Mouse (Mus musculus) heart, embryonic 16.5 days (tissue): ENCODE results near the gene Efna1. TPM values are rescaled to one million over a fixed set of nuclear protein-coding genes. Genes with fewer than 3 reads are reported as not detected.
A peak's percentile ranks its signal among the peaks of the same experiment; 100 is the strongest.

ENCODE experiments used
- ATAC-seq: fragments of 200-750 bp; cut with Nextera tagmentation; replicated peaks from 2 replicates; pipeline ENCODE4 v1.8.0; 2017; ENCODE audit warnings: moderate number of reproducible peaks; ENCODE audit not compliant: insufficient read depth, low FRiP score; ENCODE audit errors: extremely low read depth
- H3K27ac ChIP-seq: fragments of 300-500 bp; sonication (generic); 2 replicates; pipeline ENCODE4 v1.5.1; 2014; ENCODE audit warnings: mild to moderate bottlenecking, low read length, control low read depth, moderate library complexity
- H3K27me3 ChIP-seq: fragments of 300-500 bp; sonication (generic); 2 replicates; pipeline ENCODE4 v1.6.1; 2014; ENCODE audit warnings: low read length, mixed read lengths; ENCODE audit not compliant: control insufficient read depth, insufficient read depth
- H3K36me3 ChIP-seq: fragments of 300-500 bp; sonication (generic); 2 replicates; pipeline ENCODE4 v1.6.1; 2014; ENCODE audit not compliant: control insufficient read depth, insufficient read depth
- H3K4me1 ChIP-seq: fragments of 300-500 bp; sonication (generic); 2 replicates; pipeline ENCODE4 v1.6.1; 2014; ENCODE audit warnings: low read length, mixed read lengths; ENCODE audit not compliant: control insufficient read depth, insufficient read depth
- H3K4me2 ChIP-seq: fragments of 300-500 bp; sonication (generic); 2 replicates; pipeline ENCODE4 v1.6.1; 2014; ENCODE audit warnings: low read depth, mild to moderate bottlenecking, control low read depth, low read length
- H3K4me3 ChIP-seq: fragments of 300-500 bp; sonication (generic); 2 replicates; pipeline ENCODE4 v1.5.1; 2014; ENCODE audit warnings: mild to moderate bottlenecking, control low read depth, low read length
- H3K9ac ChIP-seq: fragments of 300-500 bp; sonication (generic); 2 replicates; pipeline ENCODE4 v1.6.1; 2014; ENCODE audit warnings: low read length, control low read depth
- H3K9me3 ChIP-seq: fragments of 300-500 bp; sonication (generic); replicated peaks from 2 replicates; pipeline ENCODE4 v1.6.1; 2016; ENCODE audit warnings: low read length; ENCODE audit not compliant: control insufficient read depth
- WGBS: fragments of 180-500 bp; shearing (Covaris S2); extraction: QIAGEN DNeasy Blood & Tissue Kit; methylation state at CpG from one replicate; pipeline ENCODE4 v1.1.7; 2014; 5-methylcytosine and 5-hydroxymethylcytosine counted together
- polyA plus RNA-seq: library from polyadenylated mRNA; unstranded; fragments of >200 nt; fragmentation: Nextera tagmentation; extraction: Ambion mirVana; gene quantifications from 2 replicates; pipeline ENCODE4 v1.2.1, GENCODE M21; 2015

Gene Efna1
- polyA plus RNA-seq, 1 experiment from 2014 or later = 34.4 TPM

DNA sequence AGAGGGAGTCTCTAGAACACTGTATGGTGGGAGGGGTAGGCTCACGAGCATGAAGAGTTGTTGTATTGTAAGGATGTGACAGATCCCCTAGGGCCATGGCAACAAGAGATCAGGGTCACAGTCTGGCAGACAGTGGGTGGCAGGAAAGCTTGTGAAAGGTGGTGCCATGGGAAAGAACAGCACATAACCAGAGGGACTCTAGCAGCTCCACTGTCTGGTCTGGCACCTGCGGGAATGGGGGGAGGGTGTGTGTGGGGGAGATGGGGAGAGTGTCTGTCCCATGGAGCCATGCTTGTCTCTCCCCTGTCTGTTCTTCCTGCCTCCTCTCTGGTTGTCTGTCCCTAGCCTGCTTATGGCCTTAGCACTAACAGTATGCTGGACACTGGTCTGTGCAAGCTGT lies 4.6 kb upstream of the Efna1 start:
- H3K27ac ChIP-seq = no peak overlapping the region
- no peaks in the 10 kb centered on the region for H3K36me3 ChIP-seq
- H3K4me2 ChIP-seq = no peak overlapping the region
- WGBS = 50% methylated on average over 2 of the region's 2 CpGs
- peaks cover 13% of the 10 kb centered on the region for H3K4me1 ChIP-seq
- ATAC-seq = no peak
- H3K27me3 ChIP-seq = peaks cover 2% of the 10 kb centered on the region; the same call in 1 of the 2 replicates
- H3K9me3 ChIP-seq = no peaks in the 10 kb centered on the region
- no peak overlapping the region for H3K4me3 ChIP-seq
- no peak overlapping the region for H3K9ac ChIP-seq

DNA sequence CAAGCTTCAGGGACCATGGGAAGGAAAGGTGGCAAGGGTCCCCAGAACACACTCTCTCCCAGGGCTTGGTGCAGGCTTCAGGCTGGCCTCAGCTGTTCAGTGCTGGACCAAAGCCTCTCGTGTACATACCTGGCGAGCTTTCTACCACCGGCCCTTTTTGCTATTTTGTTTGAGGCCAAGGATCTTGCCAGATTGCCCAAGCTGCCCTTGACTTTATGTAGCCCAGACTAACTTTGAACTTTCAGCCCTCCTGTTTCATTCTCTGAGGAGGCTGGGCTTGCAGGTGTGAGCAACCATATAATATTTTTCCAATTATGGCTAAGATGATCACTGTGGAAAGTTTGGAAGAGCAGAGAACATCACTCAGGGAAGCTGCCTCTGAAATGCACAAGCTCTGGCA lies 3.3 kb upstream of the Efna1 start:
- H3K36me3 ChIP-seq = no peaks in the 10 kb centered on the region
- H3K4me2 ChIP-seq = no peak overlapping the region
- H3K27ac ChIP-seq = no peak overlapping the region
- H3K4me1 ChIP-seq = peaks cover 13% of the 10 kb centered on the region
- WGBS = 80% methylated on average over 3 of the region's 3 CpGs
- no peak overlapping the region for H3K9ac ChIP-seq
- H3K9me3 ChIP-seq = no peaks in the 10 kb centered on the region
- ATAC-seq = no peak
- H3K27me3 ChIP-seq = peaks cover 2% of the 10 kb centered on the region; the same call in 1 of the 2 replicates
- no peak overlapping the region for H3K4me3 ChIP-seq

DNA sequence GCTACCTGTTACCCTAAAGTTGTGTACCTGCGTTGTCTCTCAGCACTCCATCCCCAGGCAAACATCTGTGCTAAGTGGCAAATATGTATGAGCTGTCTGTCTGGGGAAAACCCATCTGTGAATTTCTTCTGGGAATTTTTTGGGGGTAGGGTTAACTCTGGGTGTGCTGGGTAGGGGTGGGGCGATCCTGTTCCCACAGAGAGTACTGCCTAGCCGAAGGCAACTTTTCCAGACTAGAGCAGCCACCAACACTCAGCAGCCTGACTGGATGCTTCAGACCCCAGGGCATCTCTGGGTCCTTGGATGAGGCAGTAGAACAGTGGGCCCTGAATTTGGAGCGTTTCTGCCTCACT lies 1.3 kb upstream of the Efna1 start:
- Histone ChIP-seq H3K36me3 (no peaks in the 10 kb centered on the region), H3K27ac (no peak overlapping the region), H3K9me3 (no peaks in the 10 kb centered on the region), H3K9ac (no peak overlapping the region), H3K4me2 (no peak overlapping the region), H3K27me3 (peaks cover 2% of the 10 kb centered on the region; the same call in 1 of the 2 replicates), H3K4me3 (no peak overlapping the region), H3K4me1 (peaks cover 19% of the 10 kb centered on the region)
- no peak for ATAC-seq
- 18% methylated on average over 4 of the region's 4 CpGs for WGBS

DNA sequence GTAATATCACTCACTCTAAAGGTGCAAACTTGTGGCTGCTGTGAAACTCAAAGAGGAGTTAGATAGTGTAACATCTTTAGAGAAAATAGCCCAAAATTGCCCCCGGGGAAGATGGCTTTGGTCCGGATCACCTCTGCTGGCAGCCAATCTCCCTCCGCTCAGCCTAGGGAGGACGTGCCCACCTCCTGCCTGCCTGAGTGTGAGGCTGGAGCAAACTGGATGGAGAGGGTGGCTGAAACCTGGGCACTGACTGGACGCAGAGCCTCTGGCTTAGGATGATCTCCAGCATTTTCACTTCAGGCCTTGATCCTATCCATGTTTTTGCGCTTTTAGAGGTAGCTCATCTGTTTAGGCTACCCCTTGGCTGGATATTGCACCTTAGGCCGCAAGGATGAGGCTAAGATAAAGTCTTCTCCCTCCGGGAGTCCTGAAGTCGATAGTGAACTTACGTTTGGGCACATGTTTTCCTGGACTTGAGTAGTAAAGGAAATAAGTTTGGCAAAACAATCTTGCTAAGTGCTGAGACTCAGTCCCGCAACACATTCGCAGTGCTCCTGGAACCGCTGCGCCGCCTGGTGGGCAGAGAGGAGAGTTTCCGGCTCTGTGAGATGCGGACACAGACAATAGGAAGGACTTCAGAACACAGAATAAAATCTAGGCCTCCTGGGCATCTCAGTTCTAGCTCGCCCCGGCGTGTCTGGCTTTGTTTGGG lies 793 bp upstream of the Efna1 start:
- Histone ChIP-seq H3K4me3 (peak overlapping the region; percentile 69), H3K9ac (no peak overlapping the region; the same call in 1 of the 2 replicates), H3K27ac (peak overlapping the region; percentile 91), H3K4me1 (peaks cover 25% of the 10 kb centered on the region), H3K36me3 (no peaks in the 10 kb centered on the region), H3K27me3 (peaks cover 2% of the 10 kb centered on the region; the same call in 1 of the 2 replicates), H3K9me3 (no peaks in the 10 kb centered on the region), H3K4me2 (peak overlapping the region; percentile 98)
- 13% methylated on average over 20 of the region's 20 CpGs for WGBS
- ATAC-seq = no peak

DNA sequence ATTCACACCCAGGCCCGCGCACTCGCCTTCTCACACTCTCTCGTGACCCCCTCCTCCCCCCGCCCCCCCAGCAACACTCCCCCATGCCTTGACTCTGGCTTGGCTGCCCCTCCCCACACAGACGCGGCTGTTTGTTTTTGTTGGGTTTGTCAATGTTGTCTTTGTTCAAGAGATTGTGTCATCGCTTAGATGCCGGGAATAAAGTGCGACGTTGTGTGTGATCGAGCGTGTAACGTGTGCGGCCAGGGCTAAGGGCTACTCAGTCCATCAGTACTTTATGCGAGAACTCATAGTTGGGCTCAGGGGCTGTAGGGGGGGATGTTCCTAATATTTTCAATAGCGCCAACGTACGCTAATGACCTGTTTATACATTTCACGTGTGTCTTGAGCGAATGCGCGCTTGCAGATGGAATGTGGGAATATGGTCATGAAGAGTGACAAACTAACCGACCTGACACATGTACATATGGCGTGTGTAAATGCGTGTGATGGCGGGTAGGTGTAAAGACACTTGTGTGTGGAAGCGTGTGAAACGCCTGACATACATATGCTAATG lies 814 bp downstream of the Efna1 start:
- Histone ChIP-seq H3K4me1 (peaks cover 28% of the 10 kb centered on the region), H3K9ac (peak overlapping the region; percentile 83), H3K4me3 (peak overlapping the region; percentile 69), H3K27ac (peak overlapping the region; percentile 91), H3K36me3 (peaks cover 9% of the 10 kb centered on the region), H3K27me3 (peaks cover 2% of the 10 kb centered on the region; the same call in 1 of the 2 replicates), H3K9me3 (no peaks in the 10 kb centered on the region), H3K4me2 (peak overlapping the region; percentile 98)
- no peak; the same call in 1 of the 2 replicates for ATAC-seq
- WGBS = under 1% methylated on average over 28 of the region's 29 CpGs

DNA sequence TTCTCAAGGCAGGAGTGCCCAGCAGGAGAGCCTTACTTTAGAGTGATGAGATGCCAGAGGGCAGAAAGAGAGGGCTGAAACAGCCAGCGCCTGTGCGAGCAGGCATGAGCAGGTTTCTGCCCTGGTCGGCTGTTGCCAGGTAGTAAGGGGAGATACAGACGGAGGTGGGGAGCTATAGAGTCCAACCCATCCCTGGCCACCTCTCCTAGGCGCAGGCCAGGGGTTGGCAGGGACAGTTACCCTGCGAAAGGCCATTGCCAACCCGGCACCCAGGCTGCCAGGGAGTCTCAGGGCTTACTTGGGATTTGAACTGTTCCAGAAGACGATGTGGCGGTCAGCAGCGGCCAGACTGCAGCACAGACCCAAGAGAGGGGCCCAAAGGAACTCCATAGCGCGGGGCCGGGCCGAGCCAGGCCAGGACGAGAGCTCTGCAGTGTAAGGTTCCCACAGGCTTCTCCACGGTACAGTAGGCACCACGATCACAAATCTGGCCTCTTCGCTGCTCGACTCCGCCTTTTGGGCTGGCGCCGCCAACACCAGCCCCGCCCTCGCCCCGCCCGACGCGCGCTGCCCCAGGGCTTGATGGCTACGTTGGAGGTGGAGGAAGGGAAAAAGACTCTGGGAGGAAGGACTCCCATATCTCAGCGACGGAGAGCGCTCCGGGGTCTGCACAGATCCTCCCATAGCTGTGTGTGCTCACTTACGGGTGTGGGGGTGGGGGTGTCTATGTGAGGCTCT lies 1.6 kb downstream of the Efna1 start:
- peaks cover 28% of the 10 kb centered on the region for H3K4me1 ChIP-seq
- peak overlapping the region; percentile 83 for H3K9ac ChIP-seq
- H3K27me3 ChIP-seq = peaks cover 2% of the 10 kb centered on the region; the same call in 1 of the 2 replicates
- peaks cover 12% of the 10 kb centered on the region for H3K36me3 ChIP-seq
- peak overlapping the region; percentile 91 for H3K27ac ChIP-seq
- peak overlapping the region; percentile 98 for H3K4me2 ChIP-seq
- WGBS = 2% methylated on average over 35 of the region's 35 CpGs
- ATAC-seq = peak; percentile 78
- no peaks in the 10 kb centered on the region for H3K9me3 ChIP-seq
- H3K4me3 ChIP-seq = peak overlapping the region; percentile 69

DNA sequence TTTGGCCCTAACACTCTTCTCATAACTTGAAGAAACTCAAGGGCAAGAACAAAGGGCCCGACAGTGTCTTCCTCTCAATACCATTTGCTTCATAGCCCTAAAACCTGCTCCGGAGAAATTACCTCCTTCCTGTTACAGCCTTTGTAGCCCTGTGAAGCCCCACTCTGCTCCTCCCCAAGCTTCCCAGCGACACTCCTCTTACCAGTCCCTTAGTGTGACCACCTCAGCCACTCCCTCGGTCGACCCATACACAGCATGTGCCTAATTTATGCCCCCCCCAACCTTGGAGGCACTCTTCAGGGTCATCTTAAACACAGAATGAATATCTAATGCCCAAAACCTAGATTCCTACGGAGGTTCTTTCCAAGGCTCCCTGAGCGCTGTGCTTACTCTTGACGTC lies 2.3 kb downstream of the Efna1 start:
- Histone ChIP-seq H3K27me3 (peaks cover 2% of the 10 kb centered on the region; the same call in 1 of the 2 replicates), H3K36me3 (peaks cover 12% of the 10 kb centered on the region), H3K9ac (peak overlapping the region; percentile 83), H3K4me1 (peaks cover 28% of the 10 kb centered on the region), H3K4me3 (peak overlapping the region; percentile 69), H3K27ac (peak overlapping the region; percentile 91), H3K9me3 (no peaks in the 10 kb centered on the region), H3K4me2 (peak overlapping the region; percentile 98)
- 17% methylated on average over 8 of the region's 8 CpGs for WGBS
- ATAC-seq = no peak

DNA sequence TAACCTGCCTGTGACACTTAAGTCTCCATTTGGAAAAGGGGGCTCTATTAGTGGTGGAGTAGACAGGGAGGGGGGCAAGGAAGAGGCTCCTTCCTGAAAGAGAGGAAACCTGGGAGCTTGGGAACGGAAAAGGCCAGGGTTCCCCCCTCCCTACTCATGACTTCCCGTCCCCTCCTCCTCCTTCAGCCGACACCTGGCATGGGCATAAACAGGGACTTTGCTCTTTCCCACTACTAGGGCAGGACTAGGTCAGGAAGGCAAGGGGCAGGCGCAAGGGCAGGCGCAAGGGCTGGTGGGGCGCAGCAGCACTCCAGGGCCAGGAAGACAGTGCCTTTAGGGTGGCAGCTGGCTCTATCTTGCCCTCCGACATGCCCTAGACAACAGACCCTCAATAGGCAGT lies 2.8 kb downstream of the Efna1 start:
- WGBS = 41% methylated on average over 7 of the region's 7 CpGs
- ATAC-seq = peak; percentile 11

More for the DNA sequence above, 2.8 kb downstream of the Efna1 start:
- Histone ChIP-seq H3K36me3 (peaks cover 12% of the 10 kb centered on the region), H3K9me3 (no peaks in the 10 kb centered on the region), H3K4me1 (peaks cover 28% of the 10 kb centered on the region), H3K4me3 (peak overlapping the region; percentile 69), H3K27ac (peak overlapping the region; percentile 91), H3K27me3 (peaks cover 2% of the 10 kb centered on the region; the same call in 1 of the 2 replicates), H3K9ac (peak overlapping the region; percentile 83), H3K4me2 (peak overlapping the region; percentile 98)
